Mouse (Mus musculus): ENCODE data around the gene Ash1l.

DNA sequence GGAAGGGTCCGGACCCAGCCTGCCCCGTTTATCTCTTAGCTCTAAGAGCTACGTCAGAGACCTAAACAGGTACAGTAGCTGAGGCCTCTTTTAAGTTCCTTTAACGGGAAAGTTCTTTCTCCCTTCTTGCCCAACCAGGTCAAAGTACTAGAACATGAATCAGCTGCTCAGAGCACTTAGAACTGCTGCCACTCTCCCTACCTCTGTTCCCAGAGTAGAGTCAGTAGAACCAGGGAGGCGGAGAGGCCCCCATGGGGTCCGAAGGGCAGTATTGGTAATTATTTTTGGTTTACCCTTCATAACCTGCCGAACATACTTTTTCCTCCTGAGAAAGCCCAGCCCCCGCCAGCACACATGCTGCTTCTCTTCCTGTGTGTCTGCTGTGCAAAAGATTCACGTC, 127.0 kb downstream of the Ash1l start:
- no peak for TF ChIP-seq CTCF (IDR thresholded peaks at IDR 0.05)
- no peak for TF ChIP-seq EP300 (IDR thresholded peaks at IDR 0.05)

All from lung, postnatal 0 days (tissue).